Mouse (Mus musculus): ENCODE results near the gene Pabpc6.

Pabpc6 gene

DNA sequence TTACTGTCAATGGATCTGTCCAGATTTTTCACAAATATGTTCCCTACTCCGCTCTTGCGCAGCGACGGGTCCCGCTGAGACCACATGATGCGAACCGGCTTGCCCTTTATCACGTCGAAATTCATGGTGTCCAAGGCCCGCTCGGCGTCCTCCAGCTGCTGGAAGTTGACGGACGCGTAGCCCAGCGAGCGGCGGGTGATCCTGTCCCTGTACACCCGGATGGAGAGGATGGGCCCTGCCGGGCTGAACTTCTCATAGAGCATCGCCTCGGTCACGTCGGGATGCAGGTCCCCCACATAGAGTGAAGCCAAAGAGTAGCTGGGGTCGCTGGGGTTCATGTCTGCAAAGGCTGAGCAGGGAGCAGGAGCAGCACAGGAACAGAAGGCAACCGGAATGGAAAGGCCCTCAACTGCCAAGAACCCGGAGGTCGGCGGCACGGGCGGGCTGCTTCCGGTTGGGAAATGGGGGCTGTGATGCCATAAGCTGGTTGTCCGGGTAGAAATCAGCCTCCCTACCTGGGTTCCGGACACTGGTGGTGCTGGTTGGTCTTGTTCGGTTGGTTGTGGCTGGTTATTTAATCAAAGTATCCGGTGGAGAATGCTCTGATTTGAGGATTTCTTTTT is at the start of gene Pabpc6:
Pabpc6 (minus strand) TSS at position 435 of the 623 bp plus-strand sequence.
- no peak for DNase-seq (ENCODE audit: low spot score in 2 of 2)

DNA sequence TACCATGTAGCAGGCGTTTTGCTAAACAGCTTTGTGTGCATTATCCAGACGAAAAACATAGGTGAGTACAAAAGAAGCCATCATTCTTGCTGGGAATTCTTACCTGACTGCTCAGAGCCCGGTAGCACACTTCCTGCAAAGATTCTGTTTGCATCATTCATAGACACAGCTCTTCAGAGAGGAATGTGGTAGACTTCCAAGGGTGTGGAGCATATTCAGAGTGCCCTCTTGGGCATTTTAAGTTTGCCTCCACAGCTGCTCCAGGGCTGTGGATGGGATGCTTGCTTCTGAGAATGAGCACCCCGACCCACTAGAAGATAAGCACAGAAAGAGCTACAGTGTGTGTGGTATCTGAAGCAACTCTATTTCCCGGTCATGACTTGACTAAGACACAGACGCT is 41.4 kb upstream of the Pabpc6 start:
- DNase-seq (ENCODE audit: low spot score in 2 of 2): no peak

DNA sequence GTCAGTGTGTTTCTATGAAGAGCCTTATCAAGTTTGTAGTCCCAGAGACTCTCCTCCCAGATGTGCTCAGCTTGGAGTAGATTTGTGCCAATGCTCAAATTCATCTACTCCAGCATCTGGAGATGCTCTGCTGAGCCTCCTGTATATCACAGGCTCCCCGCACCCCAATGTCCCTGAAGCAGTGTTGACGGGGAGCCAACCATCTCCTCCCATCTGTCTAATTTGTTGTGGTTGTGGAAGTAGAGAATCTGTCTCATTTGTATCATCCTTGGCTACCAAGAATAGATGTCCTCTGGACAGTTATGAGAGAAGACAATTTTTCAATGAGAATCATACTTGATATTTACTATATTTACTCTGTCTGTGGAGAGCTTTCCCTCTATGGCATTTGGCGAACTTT is 39.4 kb upstream of the Pabpc6 start:
- DNase-seq (ENCODE audit: low spot score in 2 of 2): no peak

DNA sequence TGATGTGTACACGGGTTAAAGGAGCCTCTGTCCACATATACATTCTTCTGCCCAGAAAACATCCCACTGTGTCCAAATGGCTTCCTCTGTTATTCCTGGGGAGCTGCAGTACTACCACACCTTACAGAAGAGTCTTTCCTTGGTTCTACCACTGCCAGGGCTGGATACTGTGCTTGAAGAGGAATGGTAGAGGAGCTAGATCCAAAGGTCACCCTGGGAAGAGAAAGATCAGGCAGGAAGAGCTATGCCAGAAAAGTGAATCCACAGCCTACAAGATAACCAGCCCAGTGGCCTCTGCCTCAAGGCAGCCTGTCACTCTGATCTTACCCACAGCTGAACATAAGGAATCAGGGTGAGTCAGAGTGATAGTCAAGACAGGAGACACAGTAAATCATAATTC is 37.8 kb upstream of the Pabpc6 start:
- DNase-seq (ENCODE audit: low spot score in 2 of 2): no peak

DNA sequence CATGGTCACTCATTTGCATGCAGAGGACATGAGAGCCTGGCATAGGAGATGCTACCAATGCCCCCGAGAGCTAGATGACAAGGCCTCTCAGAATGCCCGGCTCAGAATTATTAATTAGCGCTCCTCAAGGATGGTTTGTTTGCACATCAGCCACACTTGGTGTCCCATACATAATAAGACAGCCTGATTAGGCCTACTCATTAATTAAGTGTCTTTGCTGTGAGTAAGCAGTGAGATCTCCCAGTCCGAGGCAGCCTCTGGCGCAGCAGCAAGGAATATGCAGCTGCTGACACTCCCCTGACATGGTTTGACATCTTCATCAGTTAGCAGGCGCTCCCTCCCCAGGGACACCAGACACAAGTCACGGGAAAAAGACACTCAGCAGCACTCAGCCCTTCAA is 28.2 kb upstream of the Pabpc6 start:
- no peak for DNase-seq (ENCODE audit: low spot score in 2 of 2)

DNA sequence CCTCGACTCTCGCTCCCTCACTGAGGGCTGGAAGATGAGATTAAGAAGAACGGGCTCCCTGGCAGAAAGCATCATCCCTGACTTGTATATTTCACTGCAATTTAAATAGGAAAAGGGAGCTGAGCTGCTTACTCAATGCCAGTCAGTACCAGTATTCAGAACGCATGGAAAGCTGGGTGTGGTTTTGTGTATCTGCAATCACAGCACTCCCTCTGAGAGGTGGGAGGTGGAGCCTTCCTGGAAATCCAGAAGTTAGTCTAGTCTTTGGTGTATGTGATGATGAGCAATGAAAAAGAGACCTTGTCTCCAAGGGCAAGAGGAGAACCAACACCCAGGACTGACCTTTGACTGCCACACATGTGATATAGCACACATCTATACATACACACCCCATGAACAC is 21.7 kb upstream of the Pabpc6 start:
- no peak for DNase-seq (ENCODE audit: low spot score in 2 of 2)

DNA sequence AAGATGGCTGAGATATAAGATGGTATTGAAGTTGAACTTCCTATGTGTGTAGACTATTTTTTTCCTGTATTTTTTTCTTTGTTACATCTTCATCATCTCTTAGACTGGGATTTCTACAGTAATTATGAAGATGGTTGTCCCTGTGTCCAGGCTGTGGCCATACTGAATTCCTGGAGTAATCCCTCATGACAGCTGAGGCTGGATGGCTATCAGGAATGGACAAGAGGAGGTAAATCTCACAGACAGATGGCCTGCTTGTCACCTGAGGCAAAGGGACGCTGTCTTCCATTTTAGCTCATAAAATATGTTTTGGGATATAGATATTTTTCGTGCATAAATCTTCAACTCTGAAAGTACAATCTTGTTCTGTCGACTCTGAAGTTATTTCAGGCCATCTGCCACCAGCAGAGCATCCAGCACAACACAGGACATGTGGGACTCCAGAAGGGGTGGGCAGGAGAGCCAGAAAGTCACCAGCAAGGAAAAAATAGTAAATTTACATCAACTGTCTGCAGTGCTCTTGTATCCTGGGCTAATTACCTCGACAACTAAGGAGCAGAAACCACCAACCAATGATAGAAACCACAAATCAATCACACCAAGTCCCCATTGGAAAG is 14.1 kb upstream of the Pabpc6 start:
- no peak for DNase-seq (ENCODE audit: low spot score in 2 of 2)

DNA sequence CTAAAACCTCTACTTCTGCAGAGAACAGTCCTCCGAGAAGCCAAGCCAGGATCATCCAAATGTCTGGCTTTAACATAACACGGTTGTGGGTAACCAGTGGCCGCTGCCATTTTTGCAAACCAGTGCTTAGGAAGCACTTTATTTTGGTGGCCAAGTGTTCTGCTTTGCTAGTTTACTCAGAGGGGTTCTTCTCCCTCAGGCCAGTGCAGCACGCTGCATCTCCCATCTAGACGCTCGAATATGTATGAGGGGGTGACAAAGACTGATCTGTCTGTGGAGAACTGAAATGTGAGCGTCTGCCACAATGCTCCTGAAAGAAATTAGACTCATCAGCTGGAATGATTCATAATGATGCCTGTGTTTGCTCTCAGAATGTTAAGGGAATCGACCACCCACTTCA is 11.2 kb upstream of the Pabpc6 start:
- no peak for DNase-seq (ENCODE audit: low spot score in 2 of 2)

DNA sequence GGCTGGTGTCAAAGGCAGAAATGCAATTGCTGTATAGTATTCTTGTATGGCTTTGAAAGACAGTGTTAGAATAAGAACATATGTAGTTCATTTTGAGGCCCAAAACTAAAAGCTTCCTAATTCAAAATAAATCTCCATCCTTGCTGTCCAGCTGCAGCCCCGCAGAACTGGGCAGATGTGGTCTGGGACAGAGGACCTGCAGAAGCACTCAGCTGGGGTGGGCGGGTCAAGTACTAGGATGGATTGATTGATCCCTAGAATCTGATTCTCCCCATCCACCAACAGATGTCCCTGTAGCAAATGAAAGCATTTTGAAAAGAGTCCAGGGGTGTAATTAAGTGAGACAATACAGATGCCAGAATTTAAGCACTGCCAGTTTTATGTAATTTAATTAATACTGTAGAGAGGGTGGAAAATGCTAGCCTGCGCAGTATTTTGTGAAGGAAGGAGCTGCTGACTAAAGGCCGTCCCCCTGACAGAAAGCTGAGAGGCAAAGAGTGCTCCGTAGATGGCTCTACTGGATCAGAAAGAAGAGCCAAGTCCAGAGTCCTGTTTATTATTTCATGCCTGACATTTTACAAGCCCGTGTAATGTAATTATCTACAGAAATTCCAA is 5.8 kb upstream of the Pabpc6 start:
- no peak for DNase-seq (ENCODE audit: low spot score in 2 of 2)

DNA sequence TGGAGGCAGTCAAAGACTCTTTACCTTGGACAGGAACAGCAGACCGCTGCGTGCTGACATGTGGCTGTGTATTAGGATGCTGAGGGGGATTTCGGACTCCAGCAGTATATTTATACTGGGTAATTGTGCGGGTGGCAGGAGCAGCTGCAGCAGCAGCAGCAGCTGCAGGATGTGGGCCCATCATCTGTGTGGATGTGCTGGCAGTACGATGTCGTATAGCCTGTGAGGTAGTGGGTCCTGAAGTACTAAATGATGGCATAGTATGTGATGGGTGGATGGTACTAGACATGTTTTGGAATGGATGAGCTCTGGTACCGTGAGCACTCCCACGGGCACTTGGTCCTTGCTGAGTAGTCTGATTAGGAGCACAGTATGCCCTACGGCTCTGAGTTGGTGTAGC is 1.6 kb downstream of the Pabpc6 start:
- DNase-seq (ENCODE audit: low spot score in 2 of 2): no peak

DNA sequence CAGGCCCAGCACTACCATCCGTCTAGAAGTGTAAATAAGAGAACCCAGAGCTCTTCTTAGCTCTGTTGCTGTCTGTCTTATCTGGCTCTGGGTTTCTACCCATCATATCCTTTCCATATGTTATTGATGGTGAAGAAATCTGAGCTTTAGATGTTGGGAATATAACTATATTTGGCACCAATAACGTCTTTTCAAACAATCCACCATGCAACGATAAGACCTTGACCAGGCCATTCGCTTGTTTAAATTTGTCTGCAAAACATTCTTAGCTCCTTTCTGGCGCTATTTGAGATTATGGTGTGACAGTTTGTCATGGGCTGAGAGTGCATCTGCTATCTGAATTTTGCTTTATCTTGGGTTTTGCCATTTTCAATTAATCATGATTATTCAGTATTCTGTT is 10.9 kb downstream of the Pabpc6 start:
- no peak for DNase-seq (ENCODE audit: low spot score in 2 of 2)

DNA sequence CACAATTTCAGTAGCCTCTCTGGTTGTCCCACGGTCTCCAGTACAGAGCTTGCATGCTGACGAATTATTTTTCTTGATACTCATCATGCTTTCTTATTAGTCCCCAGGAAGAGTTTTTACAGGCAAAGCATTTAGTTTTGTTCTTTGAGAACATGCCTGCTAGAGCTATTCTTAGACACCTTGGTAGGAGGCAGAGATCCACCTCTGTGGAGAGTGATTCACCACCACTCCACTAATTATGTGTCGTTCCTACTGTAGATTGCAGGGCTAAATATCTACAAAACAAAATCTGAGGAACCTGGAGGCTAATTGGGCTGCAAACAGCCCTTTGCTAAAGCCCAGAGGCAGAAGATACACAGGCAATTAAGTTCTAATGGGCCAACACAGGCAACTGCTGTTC is 15.4 kb downstream of the Pabpc6 start:
- DNase-seq (ENCODE audit: low spot score in 2 of 2): no peak

DNA sequence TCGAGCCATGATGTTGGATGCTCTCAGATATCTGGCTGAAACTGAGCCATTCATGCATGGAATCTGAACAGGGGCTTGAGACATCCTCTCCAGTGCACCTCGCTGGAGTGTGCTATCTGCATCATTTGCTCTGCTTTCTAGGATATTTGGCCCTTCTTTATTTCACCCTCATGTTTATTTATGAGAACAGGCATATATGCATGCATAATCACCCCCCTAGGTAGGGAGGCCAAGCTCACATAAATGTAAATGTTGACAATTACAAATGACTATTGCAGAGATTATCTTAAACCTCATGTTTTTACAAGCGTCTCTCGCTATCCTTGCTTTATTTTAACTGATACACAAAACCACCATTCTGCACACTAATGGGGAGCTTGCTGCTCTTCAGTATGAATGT is 21.9 kb downstream of the Pabpc6 start:
- DNase-seq (ENCODE audit: low spot score in 2 of 2): no peak

DNA sequence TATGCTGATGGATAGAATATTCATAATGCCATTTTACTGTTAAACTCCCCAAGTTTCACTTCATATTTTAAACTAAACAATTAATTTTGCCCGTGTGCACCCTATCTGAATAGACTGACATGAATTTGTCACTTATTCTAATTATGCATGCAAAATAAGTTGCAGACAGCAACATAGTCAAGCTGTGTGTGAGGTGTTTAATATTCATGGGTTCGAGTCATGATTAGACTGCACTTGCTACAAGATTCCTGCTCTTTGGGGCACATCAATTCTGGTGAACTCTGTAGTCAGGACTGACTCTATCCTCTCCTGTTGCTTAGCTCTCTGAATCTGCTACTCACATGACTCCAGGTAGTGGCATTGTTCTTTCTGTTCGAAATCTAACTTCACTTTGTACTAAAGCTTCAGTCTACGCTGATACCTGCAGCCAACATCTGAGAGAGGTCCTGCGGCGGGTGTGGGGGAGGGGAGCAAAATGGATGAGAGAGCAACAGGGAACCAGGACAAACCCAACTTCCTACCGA is 25.8 kb downstream of the Pabpc6 start:
- no peak for DNase-seq (ENCODE audit: low spot score in 2 of 2)

DNA sequence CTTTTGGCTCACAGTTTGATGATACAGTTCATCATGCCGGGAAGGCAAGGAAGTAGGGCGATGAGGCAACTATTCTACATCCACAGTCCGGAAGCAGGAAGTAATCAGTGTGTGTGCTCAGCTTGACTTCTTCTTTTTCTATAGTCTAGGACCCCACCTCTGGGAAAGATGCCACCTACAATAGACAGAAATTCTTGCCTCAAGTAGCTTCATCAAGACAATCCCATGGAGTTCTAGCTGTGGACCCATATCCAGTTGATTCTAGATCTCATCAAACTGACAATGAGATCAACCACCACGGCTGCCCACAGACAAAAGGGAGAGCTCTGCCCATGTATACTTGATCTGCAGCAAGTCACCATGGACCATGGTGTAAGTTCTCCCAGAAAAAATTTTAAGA is 32.5 kb downstream of the Pabpc6 start:
- DNase-seq (ENCODE audit: low spot score in 2 of 2): no peak

DNA sequence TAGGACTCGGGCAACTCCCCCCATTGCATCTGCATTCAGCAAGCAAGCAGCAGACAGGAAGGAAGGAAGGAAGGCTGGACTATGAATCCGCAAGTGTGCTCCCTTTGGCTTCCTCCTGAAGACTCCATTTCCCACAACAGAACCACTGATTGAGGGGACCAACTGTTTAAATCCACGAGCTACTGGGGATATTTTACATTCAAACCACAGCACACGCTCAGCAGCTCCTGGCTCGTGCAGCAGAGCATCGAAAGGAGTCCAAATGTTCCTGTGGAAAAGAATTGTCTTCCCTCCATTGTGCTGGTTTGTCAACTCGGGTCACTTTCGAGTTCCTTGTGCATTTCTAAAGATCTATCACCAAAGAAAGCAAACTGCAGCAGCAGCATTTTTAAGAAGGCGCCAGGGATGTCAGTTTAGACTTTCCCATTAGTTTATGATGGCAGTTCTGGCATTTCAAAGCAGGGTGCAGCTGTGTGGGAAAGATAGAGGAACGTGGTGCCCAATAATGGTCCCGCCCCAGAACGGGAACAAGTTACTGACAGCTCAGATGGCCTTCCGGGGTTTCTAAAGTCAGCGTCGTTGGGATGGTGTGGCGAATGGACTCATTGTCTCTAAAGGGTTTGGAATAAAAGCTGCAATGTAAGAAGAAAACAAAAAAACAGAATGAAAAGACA is 36.8 kb downstream of the Pabpc6 start:
- DNase-seq (ENCODE audit: low spot score in 2 of 2): no peak

DNA sequence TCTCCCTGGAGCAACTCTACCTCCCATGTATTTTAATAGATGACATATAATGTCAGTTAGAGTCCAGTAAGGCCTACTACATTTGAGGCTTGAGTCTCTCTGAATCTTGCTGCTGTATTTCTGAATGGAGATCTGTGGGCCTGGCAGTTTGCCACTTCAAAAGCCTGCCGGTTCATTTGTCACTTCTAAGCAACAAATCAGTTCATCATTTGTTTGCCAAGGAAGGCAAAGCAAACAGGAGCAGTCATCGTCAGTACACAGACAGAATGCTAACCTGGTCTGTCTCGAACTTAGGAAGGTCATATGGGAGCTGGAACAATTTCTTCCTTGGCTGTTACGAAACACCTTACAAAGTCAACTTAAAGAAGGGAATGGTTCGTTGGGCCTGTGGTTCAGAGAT is 37.4 kb downstream of the Pabpc6 start:
- no peak for DNase-seq (ENCODE audit: low spot score in 2 of 2)

DNA sequence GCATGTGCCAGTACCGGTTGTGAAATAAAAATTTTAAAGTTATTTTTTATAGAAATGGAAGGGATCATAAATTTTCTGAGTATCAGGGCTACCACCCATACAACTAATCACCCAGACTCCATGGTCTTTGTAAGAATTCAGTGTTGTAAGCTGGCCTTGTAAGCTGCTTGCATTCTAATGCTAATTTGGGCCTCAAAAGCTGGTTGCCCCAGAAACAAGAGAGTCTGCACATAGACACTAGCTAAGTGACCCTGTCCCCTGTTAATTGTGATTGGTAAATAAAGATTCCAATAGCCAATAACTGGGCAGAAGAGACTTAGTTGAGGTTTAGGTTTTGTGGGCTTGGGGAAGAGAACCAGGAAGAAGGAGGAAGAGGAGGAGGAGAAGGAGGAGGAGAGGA is 38.4 kb downstream of the Pabpc6 start:
- no peak for DNase-seq (ENCODE audit: low spot score in 2 of 2)

DNA sequence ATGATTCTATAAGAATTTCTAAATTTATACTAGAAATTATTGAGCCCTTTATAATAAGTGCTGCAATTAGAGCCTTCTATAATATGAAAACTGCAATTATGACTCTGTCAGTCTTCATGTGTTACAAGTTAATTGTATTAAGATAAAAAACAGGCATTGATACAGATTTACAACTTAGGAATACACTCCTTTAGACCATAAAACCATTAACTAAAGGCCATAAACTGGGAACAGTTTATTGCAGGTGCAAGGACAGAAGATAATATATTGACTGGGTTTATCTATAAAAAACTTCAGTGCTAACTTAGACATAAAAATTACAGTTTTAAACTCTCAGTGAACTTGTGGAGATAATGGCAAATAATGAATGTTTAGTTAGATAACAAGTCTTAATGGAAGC is 42.5 kb downstream of the Pabpc6 start:
- no peak for DNase-seq (ENCODE audit: low spot score in 2 of 2)

Measured in urinary bladder, adult 18-20 months (tissue).